Mouse (Mus musculus) small intestine, adult 2 months (tissue): ENCODE measurements at regions not wholly inside any gene's neighbourhood (a gene's known extent, or its start where the extent isn't known, plus 50 kb on each side); places are given as distances from the start of the nearest gene placed in this dataset.

Experiments
- CTCF ChIP-seq: fragments of 200-500 bp; IDR thresholded peaks from 2 replicates; pipeline ENCODE4 v1.5.1; 2012; ENCODE audit warnings: low read depth, mild to moderate bottlenecking, control low read depth, inconsistent platforms, low read length, moderate library complexity, mixed read lengths; ENCODE audit not compliant: insufficient replicate concordance, insufficient read length; ENCODE audit errors: extremely low read depth
- POLR2A ChIP-seq: fragments of 200-500 bp; IDR thresholded peaks from 2 replicates; pipeline ENCODE4 v1.6.1; 2012; ENCODE audit warnings: low read depth, mild to moderate bottlenecking, control low read depth, inconsistent platforms, low read length, moderate library complexity

DNA sequence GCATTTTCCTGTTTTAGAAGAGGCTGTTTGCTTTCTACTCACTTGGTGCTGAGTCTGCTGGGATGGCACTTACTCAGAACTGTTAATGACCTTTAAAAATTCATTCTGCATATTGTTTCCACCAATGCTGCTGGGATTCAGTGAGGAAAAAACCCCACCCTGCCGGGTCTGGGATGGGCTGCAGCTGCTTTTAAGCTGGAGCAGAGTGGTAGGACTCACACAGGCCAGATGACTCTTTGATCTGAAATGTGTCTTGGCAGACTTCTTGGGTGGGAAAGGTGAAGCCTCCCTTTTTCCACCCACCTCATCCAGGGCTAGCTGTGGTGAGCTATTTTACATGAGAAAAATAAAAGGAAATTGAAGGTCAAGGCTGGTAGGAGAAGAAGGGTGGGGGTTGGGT, 56.4 kb upstream of the Ddhd1 start:
- TF ChIP-seq POLR2A (no peak), CTCF (no peak)
